Mouse (Mus musculus): ENCODE data around the gene Pigl. TPM values are rescaled to one million over a fixed set of nuclear protein-coding genes. Genes with fewer than 3 reads are reported as not detected.

Pigl gene
- 3.9 and 4.5 TPM in 2 replicates for polyA plus RNA-seq (2021; fragmentation: Nextera tagmentation)
- long read RNA-seq, experiment 1, partial matches to known transcripts: 0 of 15 reads
- long read RNA-seq, experiment 1, other reads (novel, unspliced or antisense): 12 of 15 reads
- long read RNA-seq, experiment 2, transcript Pigl-201 (7 exons, 2,174 nt): major isoform, 9 of 23 reads
- long read RNA-seq, experiment 2, partial matches to known transcripts: 1 of 23 reads
- long read RNA-seq, experiment 2, other reads (novel, unspliced or antisense): 13 of 23 reads

DNA sequence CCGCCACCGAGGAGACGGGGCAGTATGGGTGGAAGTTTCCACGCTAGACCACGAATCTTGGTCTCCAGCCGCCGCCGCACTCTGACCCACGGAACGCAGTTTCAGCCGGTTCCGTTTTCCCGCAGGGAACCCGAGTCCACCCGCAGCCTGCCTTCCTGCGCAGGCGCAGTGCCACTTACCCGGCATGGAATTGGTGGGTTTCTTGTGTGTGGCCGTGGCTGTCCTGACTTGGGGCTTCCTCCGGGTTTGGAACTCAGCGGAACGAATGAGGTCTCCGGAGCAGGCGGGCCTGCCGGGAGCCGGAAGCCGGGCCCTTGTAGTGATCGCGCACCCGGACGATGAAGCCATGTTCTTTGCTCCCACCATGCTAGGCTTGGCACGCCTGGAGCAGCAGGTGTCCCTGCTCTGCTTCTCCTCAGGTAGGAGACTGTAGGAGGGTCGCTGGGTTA is at the start of gene Pigl, which contains the start of gene Ncor1:
TSS of gene Pigl (plus strand) at position 185 of the 449 bp plus-strand sequence.
TSS of gene Ncor1 (minus strand) at position 266 of the 449 bp plus-strand sequence.

DNA sequence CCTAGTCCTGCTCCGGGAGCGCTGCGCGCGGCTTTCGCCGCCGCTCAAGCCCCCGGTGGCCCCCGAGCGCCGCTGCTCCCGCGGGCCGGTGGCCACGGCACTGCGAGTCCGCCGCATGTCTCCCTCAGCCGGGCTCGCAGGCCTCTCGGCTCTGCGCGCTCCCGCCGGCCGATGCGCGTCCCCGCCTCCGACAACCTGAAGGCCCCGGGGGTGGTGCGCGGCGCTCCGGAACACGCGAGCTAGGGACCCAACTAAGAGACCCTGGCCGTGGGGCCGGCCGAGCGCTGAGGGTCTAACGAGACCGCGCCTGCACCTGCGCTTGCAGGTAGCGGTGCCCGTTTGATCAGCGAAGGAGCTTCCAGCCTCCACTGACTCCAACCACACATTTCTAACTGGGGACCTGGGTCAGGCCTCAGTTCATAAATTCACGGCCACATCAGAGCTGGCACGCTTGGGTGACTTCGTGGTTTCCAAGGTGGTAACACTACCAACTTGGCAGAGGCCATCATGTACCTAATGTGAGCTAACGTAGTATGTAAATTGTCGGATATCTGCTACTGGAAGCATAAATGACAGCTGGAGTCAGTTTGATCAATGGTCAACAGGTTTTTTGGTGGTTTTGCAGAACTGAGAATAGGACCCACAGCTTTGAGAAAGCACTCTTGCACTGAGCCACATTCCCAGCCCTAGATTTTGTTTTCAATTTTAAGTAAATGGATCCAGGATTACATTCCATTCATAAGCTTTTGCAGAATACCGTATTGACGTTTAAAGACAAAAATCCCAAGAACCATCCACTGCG is 81.0 kb downstream of the Pigl start, which contains the start of gene Cenpv:
TSS of gene Cenpv (minus strand) at position 173 of the 802 bp plus-strand sequence.

GRCm38 (mm10) chr11:62550727-62551225 is 92.5 kb downstream of the Pigl start, which contains the start of gene Ubb:
Gene Ubb, plus strand, starts transcription at chr11:62551171.

Other genes starting within 250 kb of the Pigl start
- gene Adora2b, start 209.5 kb upstream of the Pigl start, polyA plus RNA-seq (2021; fragmentation: Nextera tagmentation): 8.7 and 9.9 TPM in 2 replicates
- gene Zswim7, start 177.1 kb upstream of the Pigl start, polyA plus RNA-seq (2021; fragmentation: Nextera tagmentation): 35.4 and 37.0 TPM in 2 replicates
- gene Ttc19, start 177.0 kb upstream of the Pigl start, polyA plus RNA-seq (2021; fragmentation: Nextera tagmentation): 8.3 and 9.0 TPM in 2 replicates
- gene Ncor1, start 81 bp downstream of the Pigl start, polyA plus RNA-seq (2021; fragmentation: Nextera tagmentation): 46.2 and 51.5 TPM in 2 replicates
- gene Cenpv, start 80.8 kb downstream of the Pigl start, polyA plus RNA-seq (2021; fragmentation: Nextera tagmentation): 6.9 and 7.4 TPM in 2 replicates
- 4,092 and 4,221 TPM in 2 replicates for gene Ubb, start 92.7 kb downstream of the Pigl start, polyA plus RNA-seq (2021; fragmentation: Nextera tagmentation)
- gene Trpv2, start 116.0 kb downstream of the Pigl start, polyA plus RNA-seq (2021; fragmentation: Nextera tagmentation): 9.5 and 10.0 TPM in 2 replicates
- gene Lrrc75a, start 190.1 kb downstream of the Pigl start, polyA plus RNA-seq (2021; fragmentation: Nextera tagmentation): 1.7 and 1.8 TPM in 2 replicates
- 38.2 and 53.6 TPM in 2 replicates for gene Mmgt2, start 190.2 kb downstream of the Pigl start, polyA plus RNA-seq (2021; fragmentation: Nextera tagmentation)